Mouse (Mus musculus): ENCODE measurements around the gene Fam84b. TPM values are rescaled to one million over a fixed set of nuclear protein-coding genes. Genes with fewer than 3 reads are reported as not detected.

Gene Fam84b
- total RNA-seq, 2 experiments from 2014 or later, result 22.6 to 24.1 TPM

Other genes with a start within 250 kb of the Fam84b start
- not detected for gene A1bg, start 69.2 kb upstream of the Fam84b start, total RNA-seq (2021)